Mouse (Mus musculus) E14TG2a.4 (cell line): ENCODE measurements around the gene Gm10406.
"Not testable (repeated sequence)": the region's sequence is repeated elsewhere in the genome, so short reads cannot be mapped to it uniquely, and the experiment has no call there.

Source experiments
- CTCF ChIP-seq: conservative IDR thresholded peaks from 2 replicates; pipeline ENCODE4 v1.5.1; 2014; ENCODE audit warnings: low read length
- POU5F1 ChIP-seq: IDR thresholded peaks from 2 replicates; pipeline ENCODE4 v1.6.1; 2014; ENCODE audit warnings: low read length, borderline replicate concordance

- not testable (repeated sequence) for TF ChIP-seq CTCF, POU5F1
Measured at GRCm38 (mm10) chr14:7026274-7026673, 975 bp downstream of the Gm10406 start.
